Mouse (Mus musculus) myocyte (in vitro differentiated cells): ENCODE data around the gene Ttyh3.

Source experiments
- E2F4 ChIP-seq: IDR thresholded peaks from one replicate; pipeline ENCODE4 v1.6.1; 2011; ENCODE audit warnings: mild to moderate bottlenecking, control low read depth, moderate library complexity; ENCODE audit not compliant: insufficient read depth
- MAX ChIP-seq: IDR thresholded peaks from one replicate; pipeline ENCODE4 v1.6.1; 2011; ENCODE audit warnings: low read depth, mild to moderate bottlenecking, control low read depth
- MYOD1 ChIP-seq, 3 experiments: IDR thresholded peaks; one replicate each; pipeline ENCODE4 v1.6.1; 2011; ENCODE audit warnings: control low read depth in 2 of 3, low read depth in 2 of 3, mild to moderate bottlenecking in 2 of 3, moderate library complexity in 1 of 3; ENCODE audit not compliant: insufficient read length in 2 of 3, control insufficient read depth in 1 of 3
- POLR2A ChIP-seq: IDR thresholded peaks from one replicate; pipeline ENCODE4 v1.6.1; 2011; ENCODE audit warnings: low read depth, mild to moderate bottlenecking, control low read depth, moderate library complexity; ENCODE audit not compliant: insufficient read length
- TCF12 ChIP-seq: IDR thresholded peaks from one replicate; pipeline ENCODE4 v1.6.1; 2011; ENCODE audit warnings: mild to moderate bottlenecking, control low read depth; ENCODE audit not compliant: poor library complexity, insufficient read depth, severe bottlenecking

DNA sequence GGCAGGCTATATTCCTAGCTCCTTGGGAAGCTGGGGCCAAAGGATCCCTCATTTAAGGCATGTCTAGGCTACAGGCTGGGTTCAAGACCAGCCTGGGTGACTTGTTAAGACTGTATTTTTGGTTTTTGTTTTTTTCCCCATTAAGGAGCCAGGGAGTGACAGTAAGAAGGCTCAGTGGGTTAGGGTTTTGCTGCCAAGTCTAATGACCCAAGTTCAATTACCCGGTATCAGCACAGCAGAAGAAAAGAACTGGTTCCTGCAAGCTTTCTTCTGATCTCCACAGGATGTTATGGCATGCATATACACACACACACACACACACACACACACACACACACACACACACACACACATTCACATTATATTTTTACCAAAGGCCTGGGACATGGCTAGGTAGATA lies 11.6 kb upstream of the Ttyh3 start:
- TF ChIP-seq POLR2A: no peak
- TF ChIP-seq E2F4: no peak
- no peak for TF ChIP-seq MYOD1 (IDR thresholded peaks at IDR 0.05; ENCODE audit: control insufficient read depth in 1 of 3, insufficient read length in 2 of 3, low read depth in 2 of 3)
- no peak for TF ChIP-seq TCF12
- no peak for TF ChIP-seq MAX
